Mouse (Mus musculus): ENCODE data around the gene Scgb1b12.
"Not testable (repeated sequence)": the region's sequence is repeated elsewhere in the genome, so short reads cannot be mapped to it uniquely, and the experiment has no call there.

The Scgb1b12 gene

DNA sequence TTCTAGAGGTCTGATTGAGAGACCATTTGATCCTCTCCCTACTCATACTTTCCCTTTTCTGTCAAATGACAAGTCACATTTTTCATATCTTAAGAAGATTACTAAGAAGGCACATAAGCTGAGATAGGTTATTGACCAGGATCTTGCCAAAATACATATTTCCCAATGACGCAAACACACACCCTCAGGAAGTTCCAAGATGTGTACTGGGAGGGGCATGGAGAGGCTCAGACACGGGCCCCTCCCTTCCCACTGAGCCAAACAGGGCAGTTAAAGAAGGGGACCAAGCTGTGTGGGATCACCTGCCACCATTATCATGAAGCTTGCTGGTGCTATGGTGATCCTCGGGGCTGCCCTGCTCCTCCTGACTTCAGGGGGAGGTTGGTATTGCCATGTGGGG, at the start of gene Scgb1b12:
Gene Scgb1b12, plus strand, starts transcription at position 301 of the 400 bp plus-strand sequence.
- DNase-seq: not testable (repeated sequence)

- DNase-seq: not testable (repeated sequence)
These were observed 6.8 kb upstream of the Scgb1b12 start, which contains the start of gene Scgb2b12 for GRCm38 (mm10) chr7:32327145-32327544. Gene Scgb2b12 (minus strand): TSS chr7:32327245.
